Mouse (Mus musculus) megakaryocyte, embryonic 14.5 days (primary cell): ENCODE results near the gene Msx2. TPM values are rescaled to one million over a fixed set of nuclear protein-coding genes. Genes with fewer than 3 reads are reported as not detected.

ENCODE experiments used
- H3K27me3 ChIP-seq: replicated peaks from 2 replicates; pipeline ENCODE3; 2012; ENCODE audit warnings: inconsistent platforms
- H3K36me3 ChIP-seq: replicated peaks from 2 replicates; pipeline ENCODE3; 2012; ENCODE audit warnings: low read length, inconsistent platforms, mixed read lengths
- H3K4me1 ChIP-seq: 2 replicates; pipeline ENCODE4 v1.6.1; 2012; ENCODE audit warnings: inconsistent platforms
- H3K4me3 ChIP-seq: replicated peaks from 2 replicates; pipeline ENCODE3; 2012; ENCODE audit warnings: moderate library complexity, mild to moderate bottlenecking, inconsistent platforms
- H3K9me3 ChIP-seq: 2 replicates; pipeline ENCODE4 v1.6.1; 2012; ENCODE audit warnings: inconsistent platforms
- FLI1 ChIP-seq: IDR thresholded peaks from 2 replicates; pipeline ENCODE4 v1.6.1; 2012; ENCODE audit warnings: low read length, inconsistent platforms, mixed read lengths
- GATA1 ChIP-seq: IDR thresholded peaks from 3 replicates; pipeline ENCODE4 v1.6.1; 2012; ENCODE audit warnings: mixed read lengths, low read length, inconsistent platforms, borderline replicate concordance
- polyA plus RNA-seq: library from polyadenylated mRNA; stranded (reverse); fragments of >175 nt; gene quantifications from 2 replicates; pipeline ENCODE4 v1.2.3, GENCODE M21; 2012; ENCODE audit warnings: low replicate concordance; ENCODE audit not compliant: insufficient read depth

Gene Msx2
- polyA plus RNA-seq, 1 experiment = 0.63 TPM

GRCm38 (mm10) chr13:53454794-53455672 lies 17.8 kb downstream of the Msx2 start:
- no peak overlapping the region for H3K4me3 ChIP-seq

GRCm38 (mm10) chr13:53453927-53454326 lies 18.9 kb downstream of the Msx2 start:
- Histone ChIP-seq H3K36me3 (no peaks in the 10 kb centered on the region), H3K4me3 (no peak overlapping the region), H3K4me1 (no peaks in the 10 kb centered on the region), H3K9me3 (no peaks in the 10 kb centered on the region), H3K27me3 (peaks cover 56% of the 10 kb centered on the region)
- no peak for TF ChIP-seq FLI1
- TF ChIP-seq GATA1 = no peak

More at GRCm38 (mm10) chr13:53454794-53455672, 17.8 kb downstream of the Msx2 start:
- no peaks in the 10 kb centered on the region for H3K36me3 ChIP-seq
- TF ChIP-seq GATA1 = no peak
- TF ChIP-seq FLI1 = no peak
- peaks cover 59% of the 10 kb centered on the region for H3K27me3 ChIP-seq
- H3K9me3 ChIP-seq = no peaks in the 10 kb centered on the region
- H3K4me1 ChIP-seq = no peaks in the 10 kb centered on the region

- no peak overlapping the region for H3K4me3 ChIP-seq
- no peaks in the 10 kb centered on the region for H3K9me3 ChIP-seq
- H3K36me3 ChIP-seq = no peaks in the 10 kb centered on the region
- peaks cover 7% of the 10 kb centered on the region; the same call in 1 of the 2 replicates for H3K4me1 ChIP-seq
- H3K27me3 ChIP-seq = peaks cover 17% of the 10 kb centered on the region
- no peak for TF ChIP-seq GATA1
- no peak for TF ChIP-seq FLI1
Observed at GRCm38 (mm10) chr13:53447609-53448008, 25.3 kb downstream of the Msx2 start.

- peaks cover 13% of the 10 kb centered on the region; the same call in 1 of the 2 replicates for H3K4me1 ChIP-seq
- no peak overlapping the region for H3K4me3 ChIP-seq
- H3K27me3 ChIP-seq = peaks cover 9% of the 10 kb centered on the region
- H3K9me3 ChIP-seq = no peaks in the 10 kb centered on the region
- no peak for TF ChIP-seq FLI1
- TF ChIP-seq GATA1 = no peak
- no peaks in the 10 kb centered on the region for H3K36me3 ChIP-seq
Observed at GRCm38 (mm10) chr13:53443602-53444001, 29.3 kb downstream of the Msx2 start.

- H3K36me3 ChIP-seq = no peaks in the 10 kb centered on the region
- H3K4me1 ChIP-seq = peaks cover 13% of the 10 kb centered on the region; the same call in 1 of the 2 replicates
- no peaks in the 10 kb centered on the region for H3K9me3 ChIP-seq
- TF ChIP-seq GATA1 = no peak
- no peak for TF ChIP-seq FLI1
- peaks cover 13% of the 10 kb centered on the region for H3K27me3 ChIP-seq
- peak overlapping the region; percentile 71 for H3K4me3 ChIP-seq
Observed at GRCm38 (mm10) chr13:53442168-53442980, 30.5 kb downstream of the Msx2 start.

- Histone ChIP-seq H3K4me3 (no peak overlapping the region), H3K27me3 (peaks cover 19% of the 10 kb centered on the region), H3K4me1 (peaks cover 13% of the 10 kb centered on the region; the same call in 1 of the 2 replicates), H3K36me3 (no peaks in the 10 kb centered on the region), H3K9me3 (no peaks in the 10 kb centered on the region)
- TF ChIP-seq GATA1 = no peak
- TF ChIP-seq FLI1 = no peak
Observed at GRCm38 (mm10) chr13:53441307-53442028, 31.4 kb downstream of the Msx2 start.

GRCm38 (mm10) chr13:53439957-53440356 lies 32.9 kb downstream of the Msx2 start:
- peaks cover 13% of the 10 kb centered on the region; the same call in 1 of the 2 replicates for H3K4me1 ChIP-seq

GRCm38 (mm10) chr13:53426507-53426906 lies 46.4 kb downstream of the Msx2 start:
- Histone ChIP-seq H3K9me3 (peaks cover 30% of the 10 kb centered on the region), H3K27me3 (peaks cover 6% of the 10 kb centered on the region), H3K4me3 (no peak overlapping the region)

More at GRCm38 (mm10) chr13:53439957-53440356, 32.9 kb downstream of the Msx2 start:
- H3K27me3 ChIP-seq = peaks cover 19% of the 10 kb centered on the region
- H3K4me3 ChIP-seq = no peak overlapping the region
- no peaks in the 10 kb centered on the region for H3K36me3 ChIP-seq
- TF ChIP-seq GATA1 (no peak), FLI1 (no peak)
- H3K9me3 ChIP-seq = no peaks in the 10 kb centered on the region

GRCm38 (mm10) chr13:53421189-53421588 lies 51.7 kb downstream of the Msx2 start:
- Histone ChIP-seq H3K4me3 (no peak overlapping the region), H3K36me3 (no peaks in the 10 kb centered on the region), H3K9me3 (peaks cover 19% of the 10 kb centered on the region; the same call in 1 of the 2 replicates), H3K4me1 (no peaks in the 10 kb centered on the region), H3K27me3 (peaks cover 13% of the 10 kb centered on the region)
- no peak for TF ChIP-seq FLI1
- no peak for TF ChIP-seq GATA1

More at GRCm38 (mm10) chr13:53426507-53426906, 46.4 kb downstream of the Msx2 start:
- TF ChIP-seq FLI1 (no peak), GATA1 (no peak)
- Histone ChIP-seq H3K4me1 (no peaks in the 10 kb centered on the region), H3K36me3 (no peaks in the 10 kb centered on the region)
